Mouse (Mus musculus): ENCODE measurements around the gene Cryl1.

Cryl1 gene

GRCm38 (mm10) chr14:57398065-57398757 lies at the start of gene Cryl1:
Gene Cryl1 (minus strand): TSS chr14:57398529.
- in situ Hi-C loops (cut with MboI, MseI): no loop called here

- in situ Hi-C loops (cut with MboI, MseI): no loop called here
Observed at GRCm38 (mm10) chr14:57430451-57430850, 32.1 kb upstream of the Cryl1 start.

GRCm38 (mm10) chr14:57424212-57424561 lies 25.9 kb upstream of the Cryl1 start:
- in situ Hi-C loops (cut with MboI, MseI): no loop called here

- in situ Hi-C loops (cut with MboI, MseI): no loop called here
Observed at GRCm38 (mm10) chr14:57423432-57424211, 25.3 kb upstream of the Cryl1 start, which contains the start of gene Ift88. Gene Ift88 (plus strand): TSS chr14:57424062.

GRCm38 (mm10) chr14:57417187-57417586 lies 18.9 kb upstream of the Cryl1 start:
- in situ Hi-C loops (cut with MboI, MseI): loop anchor here (5.0 kb wide), 2 partner anchors 45 to 630 kb away; no protein-coding TSS in a partner anchor

- in situ Hi-C loops (cut with MboI, MseI): no loop called here
Observed at GRCm38 (mm10) chr14:57412166-57412565, 13.8 kb upstream of the Cryl1 start.

GRCm38 (mm10) chr14:57409106-57409505 lies 10.8 kb upstream of the Cryl1 start:
- in situ Hi-C loops (cut with MboI, MseI): loop anchor here (5.0 to 10.0 kb wide), 2 partner anchors 37 to 504 kb away; no protein-coding TSS in a partner anchor

- in situ Hi-C loops (cut with MboI, MseI): loop anchor here (5.0 to 10.0 kb wide), 2 partner anchors 36 to 503 kb away; no protein-coding TSS in a partner anchor
Observed at GRCm38 (mm10) chr14:57408100-57408499, 9.8 kb upstream of the Cryl1 start.

GRCm38 (mm10) chr14:57407039-57407987 lies 9.0 kb upstream of the Cryl1 start:
- in situ Hi-C loops (cut with MboI, MseI): loop anchor here (5.0 to 10.0 kb wide), 2 partner anchors 35 to 503 kb away; no protein-coding TSS in a partner anchor

- in situ Hi-C loops (cut with MboI, MseI): loop anchor here in 1 of 2 experiments (10.0 kb wide), 1 partner anchor 498 kb away; no protein-coding TSS in a partner anchor
Observed at GRCm38 (mm10) chr14:57402815-57403214, 4.5 kb upstream of the Cryl1 start.

GRCm38 (mm10) chr14:57398813-57399427 lies 591 bp upstream of the Cryl1 start:
- in situ Hi-C loops (cut with MboI, MseI): no loop called here

GRCm38 (mm10) chr14:57397221-57397620 lies 1.1 kb downstream of the Cryl1 start:
- in situ Hi-C loops (cut with MboI, MseI): no loop called here

GRCm38 (mm10) chr14:57395470-57395869 lies 2.9 kb downstream of the Cryl1 start:
- in situ Hi-C loops (cut with MboI, MseI): no loop called here

- in situ Hi-C loops (cut with MboI, MseI): no loop called here
Observed at GRCm38 (mm10) chr14:57392278-57392677, 6.1 kb downstream of the Cryl1 start.

GRCm38 (mm10) chr14:57391621-57392020 lies 6.7 kb downstream of the Cryl1 start:
- in situ Hi-C loops (cut with MboI, MseI): no loop called here

GRCm38 (mm10) chr14:57386758-57387561 lies 11.4 kb downstream of the Cryl1 start:
- in situ Hi-C loops (cut with MboI, MseI): loop anchor here in 1 of 2 experiments (10.0 kb wide), 1 partner anchor 1728 kb away; no protein-coding TSS in a partner anchor

GRCm38 (mm10) chr14:57385667-57386066 lies 12.7 kb downstream of the Cryl1 start:
- in situ Hi-C loops (cut with MboI, MseI): loop anchor here in 1 of 2 experiments (10.0 kb wide), 1 partner anchor 1729 kb away; no protein-coding TSS in a partner anchor

GRCm38 (mm10) chr14:57377531-57377930 lies 20.8 kb downstream of the Cryl1 start:
- in situ Hi-C loops (cut with MboI, MseI): no loop called here

- in situ Hi-C loops (cut with MboI, MseI): no loop called here
Observed at GRCm38 (mm10) chr14:57376956-57377355, 21.4 kb downstream of the Cryl1 start.

- in situ Hi-C loops (cut with MboI, MseI): no loop called here
Observed at GRCm38 (mm10) chr14:57376016-57376415, 22.3 kb downstream of the Cryl1 start.
